Mouse (Mus musculus): ENCODE measurements around the gene Ggct.

DNA sequence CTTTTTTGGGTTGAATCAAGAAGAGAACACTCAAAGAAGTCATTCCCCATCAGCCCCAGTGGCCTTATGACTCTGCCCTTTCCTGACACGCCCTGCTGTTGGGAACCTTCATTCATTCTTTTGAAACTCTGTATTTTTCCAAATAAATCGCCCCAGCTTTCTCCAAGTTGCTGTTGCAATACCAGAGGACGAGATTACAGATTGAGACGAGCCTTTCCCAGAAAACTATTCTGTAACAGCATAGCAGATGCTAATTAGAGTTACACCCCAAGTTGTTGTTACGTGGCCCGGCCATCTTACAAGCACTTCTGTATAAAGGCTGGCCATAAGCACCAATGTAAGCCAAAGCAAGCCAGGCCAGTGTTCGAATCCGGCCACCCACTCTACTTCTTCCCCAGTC is 35.1 kb downstream of the Ggct start:
- TF ChIP-seq CHD2 (IDR thresholded peaks at IDR 0.05; ENCODE audit: low read depth, low read length) = no peak
- no peak for TF ChIP-seq HCFC1 (IDR thresholded peaks at IDR 0.05; ENCODE audit: borderline replicate concordance, insufficient read depth, low read length)
- no peak for TF ChIP-seq MAFK (IDR thresholded peaks at IDR 0.05; ENCODE audit: insufficient read depth, low read depth, low read length)
- no peak for TF ChIP-seq ZC3H11A (IDR thresholded peaks at IDR 0.05; ENCODE audit: borderline replicate concordance, low read depth, low read length)

Data from ES-E14 (cell line).